Mouse (Mus musculus): ENCODE measurements around the gene Cdyl. TPM values are rescaled to one million over a fixed set of nuclear protein-coding genes. Genes with fewer than 3 reads are reported as not detected.

Gene Cdyl
- polyA plus RNA-seq, 1 experiment from 2014 or later: 6.4 TPM

DNA sequence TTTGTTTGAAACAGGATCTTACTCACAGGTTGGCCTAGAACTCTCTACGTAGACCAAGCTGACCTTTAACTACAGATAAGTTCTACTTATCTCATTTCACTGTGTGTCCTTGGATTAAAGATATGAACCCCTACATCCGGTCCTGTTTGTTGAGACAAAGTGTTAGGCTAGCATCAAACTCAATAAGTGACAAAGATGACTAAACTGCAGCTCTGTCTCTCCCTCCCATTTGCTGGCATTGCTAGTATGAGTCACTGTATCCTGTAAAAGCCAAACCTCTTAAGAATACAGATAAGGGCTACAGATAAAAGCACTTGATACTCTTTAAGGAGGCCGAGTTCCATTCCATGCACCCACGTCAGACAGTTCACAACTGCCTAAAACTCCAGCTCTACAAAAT, 72.5 kb downstream of the Cdyl start:
- Histone ChIP-seq H3K4me3 (ENCODE audit: low read length) (no peak overlapping the region), H3K27me3 (ENCODE audit: control insufficient read depth, insufficient read depth, low read length) (no peaks in the 10 kb centered on the region), H3K36me3 (ENCODE audit: control insufficient read depth, insufficient read depth) (no peaks in the 10 kb centered on the region), H3K27ac (ENCODE audit: low read length) (no peak overlapping the region), H3K9ac (ENCODE audit: low read length) (no peak overlapping the region), H3K4me1 (ENCODE audit: control insufficient read depth, insufficient read depth, low read length) (no peaks in the 10 kb centered on the region), H3K9me3 (replicated peaks; ENCODE audit: control insufficient read depth, low read length) (no peaks in the 10 kb centered on the region), H3K4me2 (ENCODE audit: low read depth, low read length) (no peak overlapping the region)
- 61% methylated on average over 4 of the region's 4 CpGs for WGBS
- no peak for ATAC-seq (replicated peaks; ENCODE audit: extremely low read depth, insufficient read depth, low FRiP score)

DNA sequence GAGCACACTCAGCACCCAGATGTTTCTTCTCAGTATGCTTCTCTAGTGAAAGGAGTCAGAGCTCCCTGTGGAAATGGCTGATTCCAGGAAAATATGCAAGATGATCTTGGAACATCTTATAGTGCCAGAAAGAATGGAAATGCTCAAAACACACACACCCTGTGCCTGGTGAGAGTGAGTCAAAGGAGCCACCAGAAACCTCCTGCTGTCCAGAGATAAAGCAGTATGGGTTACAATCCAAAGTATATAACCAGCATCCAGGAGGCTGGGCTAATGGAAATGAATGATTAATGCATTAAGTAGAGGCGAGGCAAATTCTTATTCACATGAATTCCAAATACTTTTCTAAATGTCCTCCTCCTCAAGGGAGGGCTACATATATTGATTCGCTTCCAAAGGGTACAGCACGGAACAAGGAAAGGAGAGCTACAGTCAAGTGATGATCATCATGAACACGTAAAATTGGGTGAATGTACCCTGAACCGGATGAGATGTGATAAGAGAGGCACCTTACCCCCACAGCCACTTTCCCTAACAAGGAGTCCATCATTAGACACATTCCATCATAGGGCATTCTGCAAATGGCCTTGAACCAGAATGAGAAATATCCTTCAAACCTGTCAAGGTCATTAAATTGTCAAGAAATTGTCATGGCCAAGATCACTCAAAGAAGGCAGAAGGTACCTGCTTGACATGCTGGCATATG, 73.4 kb downstream of the Cdyl start:
- WGBS: 84% methylated on average over 5 of the region's 5 CpGs
- H3K27me3 ChIP-seq (ENCODE audit: control insufficient read depth, insufficient read depth, low read length): no peaks in the 10 kb centered on the region
- ATAC-seq (replicated peaks; ENCODE audit: extremely low read depth, insufficient read depth, low FRiP score): no peak

DNA sequence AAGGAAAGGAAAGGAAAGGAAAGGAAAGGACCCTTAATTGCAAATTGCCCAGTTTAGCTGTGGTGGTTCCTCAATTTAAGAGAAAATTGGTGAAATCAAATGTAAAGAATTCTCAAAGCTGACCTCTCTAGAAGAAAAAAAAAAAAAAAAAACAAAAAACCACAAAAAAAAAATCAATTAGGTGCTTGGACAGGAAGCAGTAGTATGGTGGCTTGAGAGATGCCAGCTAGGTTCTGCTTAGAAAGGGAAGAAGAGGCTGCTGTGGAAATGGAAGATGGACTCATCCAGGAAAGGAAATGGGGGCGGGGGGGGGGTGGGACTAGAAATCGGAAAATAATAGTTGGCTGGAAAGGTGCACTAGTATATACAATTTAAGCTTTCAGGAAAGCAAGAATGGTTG, 77.9 kb downstream of the Cdyl start:
- Histone ChIP-seq H3K4me2 (ENCODE audit: low read depth, low read length) (no peak overlapping the region), H3K9me3 (replicated peaks; ENCODE audit: control insufficient read depth, low read length) (no peaks in the 10 kb centered on the region), H3K4me1 (ENCODE audit: control insufficient read depth, insufficient read depth, low read length) (no peaks in the 10 kb centered on the region), H3K36me3 (ENCODE audit: control insufficient read depth, insufficient read depth) (no peaks in the 10 kb centered on the region), H3K4me3 (ENCODE audit: low read length) (no peak overlapping the region), H3K9ac (ENCODE audit: low read length) (no peak overlapping the region), H3K27ac (ENCODE audit: low read length) (no peak overlapping the region), H3K27me3 (ENCODE audit: control insufficient read depth, insufficient read depth, low read length) (no peaks in the 10 kb centered on the region; the same call in 1 of the 2 replicates)
- no peak for ATAC-seq (replicated peaks; ENCODE audit: extremely low read depth, insufficient read depth, low FRiP score)
- 38% methylated on average over 2 of the region's 2 CpGs for WGBS

More for the DNA sequence above, 73.4 kb downstream of the Cdyl start:
- no peak overlapping the region for H3K4me2 ChIP-seq (ENCODE audit: low read depth, low read length)
- H3K27ac ChIP-seq (ENCODE audit: low read length): no peak overlapping the region
- no peaks in the 10 kb centered on the region for H3K9me3 ChIP-seq (replicated peaks; ENCODE audit: control insufficient read depth, low read length)
- H3K36me3 ChIP-seq (ENCODE audit: control insufficient read depth, insufficient read depth): no peaks in the 10 kb centered on the region
- no peak overlapping the region for H3K9ac ChIP-seq (ENCODE audit: low read length)
- no peak overlapping the region for H3K4me3 ChIP-seq (ENCODE audit: low read length)
- H3K4me1 ChIP-seq (ENCODE audit: control insufficient read depth, insufficient read depth, low read length): no peaks in the 10 kb centered on the region

DNA sequence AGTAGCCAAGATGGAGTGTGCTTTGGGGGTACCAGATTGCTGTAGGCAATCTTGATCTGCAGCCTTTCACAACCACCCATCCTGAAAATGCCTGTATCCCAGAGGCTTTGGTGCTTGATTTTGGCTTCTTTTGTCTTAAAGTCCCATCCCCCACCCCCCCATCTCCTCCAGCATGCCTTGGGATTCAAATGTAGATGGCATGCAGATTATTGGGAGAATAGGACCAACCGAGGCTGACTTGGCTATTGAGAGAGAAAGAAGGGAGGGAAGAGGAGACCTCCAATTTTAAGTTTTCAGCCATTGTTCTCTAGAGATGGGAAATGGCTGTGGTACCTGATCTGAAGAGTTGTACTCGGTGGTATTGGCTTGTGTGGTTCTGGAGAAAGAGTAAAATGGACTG, 78.6 kb downstream of the Cdyl start:
- 41% methylated on average over 2 of the region's 2 CpGs for WGBS
- Histone ChIP-seq H3K4me2 (ENCODE audit: low read depth, low read length) (no peak overlapping the region), H3K27me3 (ENCODE audit: control insufficient read depth, insufficient read depth, low read length) (no peaks in the 10 kb centered on the region; the same call in 1 of the 2 replicates), H3K27ac (ENCODE audit: low read length) (no peak overlapping the region), H3K4me1 (ENCODE audit: control insufficient read depth, insufficient read depth, low read length) (peaks cover 4% of the 10 kb centered on the region; the same call in 1 of the 2 replicates), H3K9ac (ENCODE audit: low read length) (no peak overlapping the region), H3K4me3 (ENCODE audit: low read length) (no peak overlapping the region), H3K36me3 (ENCODE audit: control insufficient read depth, insufficient read depth) (no peaks in the 10 kb centered on the region), H3K9me3 (replicated peaks; ENCODE audit: control insufficient read depth, low read length) (no peaks in the 10 kb centered on the region)
- no peak for ATAC-seq (replicated peaks; ENCODE audit: extremely low read depth, insufficient read depth, low FRiP score)

DNA sequence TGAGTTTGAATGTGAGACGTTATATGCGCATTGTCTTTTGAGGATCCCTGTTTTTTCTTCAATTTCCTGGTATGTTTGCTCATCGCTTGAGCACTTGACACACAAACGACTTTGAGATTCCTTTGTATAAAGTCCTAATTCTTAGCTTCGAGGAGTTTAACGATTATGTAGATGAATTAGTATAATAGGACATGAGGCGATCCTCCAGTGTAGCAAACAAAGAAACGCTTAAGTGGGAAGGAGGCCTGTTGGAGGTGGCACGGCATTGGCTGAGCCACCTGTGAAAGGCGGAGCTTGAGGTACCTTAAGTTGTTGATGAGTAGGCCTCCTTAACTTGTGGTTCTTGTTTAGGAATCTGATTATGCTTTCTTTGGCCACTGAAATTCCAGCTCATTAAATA, 79.8 kb downstream of the Cdyl start:
- Histone ChIP-seq H3K4me3 (ENCODE audit: low read length) (no peak overlapping the region), H3K27ac (ENCODE audit: low read length) (no peak overlapping the region), H3K9me3 (replicated peaks; ENCODE audit: control insufficient read depth, low read length) (no peaks in the 10 kb centered on the region), H3K4me2 (ENCODE audit: low read depth, low read length) (no peak overlapping the region), H3K27me3 (ENCODE audit: control insufficient read depth, insufficient read depth, low read length) (no peaks in the 10 kb centered on the region; the same call in 1 of the 2 replicates), H3K4me1 (ENCODE audit: control insufficient read depth, insufficient read depth, low read length) (peaks cover 10% of the 10 kb centered on the region; the same call in 1 of the 2 replicates), H3K9ac (ENCODE audit: low read length) (no peak overlapping the region), H3K36me3 (ENCODE audit: control insufficient read depth, insufficient read depth) (no peaks in the 10 kb centered on the region)
- 40% methylated on average over 10 of the region's 10 CpGs for WGBS
- ATAC-seq (replicated peaks; ENCODE audit: extremely low read depth, insufficient read depth, low FRiP score): no peak

DNA sequence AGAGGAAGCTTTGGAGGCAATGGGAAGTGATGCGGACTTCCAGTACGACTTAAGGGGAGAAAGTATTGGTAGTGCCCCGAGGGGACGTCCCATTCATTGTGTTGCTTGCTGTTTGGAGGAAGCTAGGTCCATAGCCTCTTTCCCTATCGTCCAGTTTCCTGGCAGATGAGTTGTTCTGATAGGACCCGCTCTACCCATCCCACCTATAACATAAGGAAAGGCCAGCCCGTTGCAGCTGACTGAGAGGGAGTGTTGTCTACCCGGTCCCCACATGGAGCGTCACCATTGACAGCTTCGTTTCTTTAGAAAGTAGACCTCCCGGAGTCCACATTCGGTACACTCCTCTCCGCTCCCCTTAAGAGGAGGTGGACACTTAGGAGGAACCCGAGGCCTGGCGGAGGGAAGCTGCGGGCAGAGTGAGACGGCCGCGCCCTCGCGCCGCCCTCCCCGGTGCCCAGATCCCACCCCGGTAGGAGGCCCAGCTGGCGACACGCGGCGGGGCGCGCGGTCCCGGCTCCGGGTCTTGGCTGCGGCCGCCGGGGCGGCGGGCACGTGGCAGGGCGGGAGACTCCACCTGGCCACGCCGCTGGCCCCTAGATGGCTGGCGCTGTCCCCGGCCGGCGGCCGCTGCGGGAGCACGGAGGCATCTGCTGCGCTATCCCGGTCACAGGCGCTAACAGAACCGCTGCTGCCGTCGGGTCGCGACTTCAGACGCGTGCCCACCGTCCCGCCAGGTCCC, 80.8 kb downstream of the Cdyl start:
- ATAC-seq (replicated peaks; ENCODE audit: extremely low read depth, insufficient read depth, low FRiP score): peak; percentile 76
- Histone ChIP-seq H3K4me2 (ENCODE audit: low read depth, low read length) (peak overlapping the region; percentile 68), H3K27ac (ENCODE audit: low read length) (peak overlapping the region; percentile 71), H3K4me3 (ENCODE audit: low read length) (peak overlapping the region; percentile 74), H3K27me3 (ENCODE audit: control insufficient read depth, insufficient read depth, low read length) (no peaks in the 10 kb centered on the region; the same call in 1 of the 2 replicates), H3K4me1 (ENCODE audit: control insufficient read depth, insufficient read depth, low read length) (peaks cover 10% of the 10 kb centered on the region; the same call in 1 of the 2 replicates), H3K9me3 (replicated peaks; ENCODE audit: control insufficient read depth, low read length) (no peaks in the 10 kb centered on the region), H3K36me3 (ENCODE audit: control insufficient read depth, insufficient read depth) (no peaks in the 10 kb centered on the region), H3K9ac (ENCODE audit: low read length) (peak overlapping the region; percentile 63)
- 2% methylated on average over 50 of the region's 61 CpGs for WGBS

DNA sequence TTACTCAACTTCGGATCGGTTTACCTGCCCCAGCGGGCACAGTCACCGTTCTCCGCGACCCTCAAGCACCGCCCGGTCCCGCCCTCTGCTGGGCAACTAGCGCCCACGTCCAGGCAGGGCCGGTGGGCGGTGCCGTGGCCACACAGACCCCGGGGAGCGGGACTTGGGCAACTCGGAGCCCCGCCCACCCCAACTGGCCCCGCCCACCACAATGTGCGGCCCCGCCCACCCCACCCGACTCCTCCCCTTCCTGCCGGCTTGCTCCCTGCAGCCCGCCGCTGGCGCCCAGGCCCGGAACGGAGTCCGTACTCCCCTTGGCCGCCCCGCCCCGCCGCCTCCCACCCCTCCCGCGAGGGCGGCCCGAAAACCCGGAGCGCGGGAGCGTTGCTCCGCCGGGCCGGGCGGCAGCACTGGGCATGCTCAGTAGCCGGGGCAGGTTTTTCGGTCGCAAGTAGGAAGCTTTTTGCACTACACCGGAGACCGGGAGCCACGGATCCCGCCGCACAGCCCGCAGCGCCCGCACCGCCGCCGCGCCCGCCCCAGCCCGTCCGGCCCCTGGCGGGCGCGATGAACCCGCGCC, 81.5 kb downstream of the Cdyl start:
- H3K27me3 ChIP-seq (ENCODE audit: control insufficient read depth, insufficient read depth, low read length): no peaks in the 10 kb centered on the region; the same call in 1 of the 2 replicates
- H3K9me3 ChIP-seq (replicated peaks; ENCODE audit: control insufficient read depth, low read length): peaks cover under 1% of the 10 kb centered on the region
- H3K4me3 ChIP-seq (ENCODE audit: low read length): peak overlapping the region; percentile 74
- H3K9ac ChIP-seq (ENCODE audit: low read length): peak overlapping the region; percentile 83
- H3K27ac ChIP-seq (ENCODE audit: low read length): peak overlapping the region; percentile 85
- peaks cover 10% of the 10 kb centered on the region; the same call in 1 of the 2 replicates for H3K4me1 ChIP-seq (ENCODE audit: control insufficient read depth, insufficient read depth, low read length)
- peaks cover 3% of the 10 kb centered on the region; the same call in 1 of the 2 replicates for H3K36me3 ChIP-seq (ENCODE audit: control insufficient read depth, insufficient read depth)
- peak overlapping the region; percentile 68 for H3K4me2 ChIP-seq (ENCODE audit: low read depth, low read length)
- WGBS: under 1% methylated on average over 61 of the region's 68 CpGs
- peak; percentile 93 for ATAC-seq (replicated peaks; ENCODE audit: extremely low read depth, insufficient read depth, low FRiP score)

DNA sequence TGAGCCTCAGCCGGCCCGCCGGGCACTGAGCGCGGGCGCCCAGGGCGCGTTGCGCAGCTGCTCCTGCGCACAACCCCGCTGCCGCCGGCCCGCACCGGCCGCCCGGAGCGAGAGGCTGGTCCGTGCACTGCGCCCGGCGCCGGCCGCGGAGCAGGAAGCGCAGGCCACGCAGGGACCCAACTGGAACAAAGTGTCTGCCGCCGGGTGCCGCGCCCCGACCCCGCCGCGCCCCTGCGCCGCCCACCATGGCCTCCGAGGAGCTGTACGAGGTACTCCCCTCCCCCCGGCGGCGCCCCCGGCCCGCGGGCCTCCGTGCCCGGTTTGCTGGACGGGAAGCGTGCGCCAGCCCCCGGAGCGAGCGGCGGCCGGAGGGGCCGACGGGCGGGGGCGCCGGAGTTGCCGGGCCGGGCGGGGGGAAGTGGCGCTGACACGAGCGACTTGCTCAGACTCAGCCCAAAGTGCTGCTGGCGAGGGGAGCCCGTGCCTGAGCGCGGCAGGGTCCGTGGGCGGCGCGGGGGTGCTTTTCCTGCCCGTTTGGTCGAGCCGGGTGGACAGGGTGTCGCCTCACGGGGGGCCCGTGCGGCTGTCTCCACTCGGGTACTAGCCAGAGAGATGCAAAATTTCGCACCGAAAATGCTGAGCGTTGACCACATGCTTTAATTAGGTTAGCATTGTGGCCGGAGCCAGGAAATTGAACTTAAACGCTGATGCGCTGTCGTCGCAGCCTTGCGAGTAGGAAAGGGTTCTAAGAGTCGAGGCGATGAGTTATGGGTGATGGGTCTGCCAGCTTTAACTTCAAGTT, 82.2 kb downstream of the Cdyl start:
- peak overlapping the region; percentile 83 for H3K9ac ChIP-seq (ENCODE audit: low read length)
- H3K27ac ChIP-seq (ENCODE audit: low read length): peak overlapping the region; percentile 85
- WGBS: under 1% methylated on average over 92 of the region's 93 CpGs
- peak; percentile 54 for ATAC-seq (replicated peaks; ENCODE audit: extremely low read depth, insufficient read depth, low FRiP score)
- peak overlapping the region; percentile 74 for H3K4me3 ChIP-seq (ENCODE audit: low read length)
- peaks cover 10% of the 10 kb centered on the region; the same call in 1 of the 2 replicates for H3K4me1 ChIP-seq (ENCODE audit: control insufficient read depth, insufficient read depth, low read length)
- H3K4me2 ChIP-seq (ENCODE audit: low read depth, low read length): peak overlapping the region; percentile 68
- peaks cover 6% of the 10 kb centered on the region for H3K9me3 ChIP-seq (replicated peaks; ENCODE audit: control insufficient read depth, low read length)
- H3K27me3 ChIP-seq (ENCODE audit: control insufficient read depth, insufficient read depth, low read length): no peaks in the 10 kb centered on the region; the same call in 1 of the 2 replicates
- peaks cover 10% of the 10 kb centered on the region; the same call in 1 of the 2 replicates for H3K36me3 ChIP-seq (ENCODE audit: control insufficient read depth, insufficient read depth)
